Mouse (Mus musculus) embryo, embryonic 9.5 days (tissue): ENCODE measurements around the gene Vmn1r181.
"Not testable (repeated sequence)": the region's sequence is repeated elsewhere in the genome, so short reads cannot be mapped to it uniquely, and the experiment has no call there.

Experiments used
- DNase-seq: peaks from one replicate; pipeline ENCODE4 v3.0.0-alpha.2; 2017; ENCODE audit errors: extremely low spot score

The Vmn1r181 gene

DNA sequence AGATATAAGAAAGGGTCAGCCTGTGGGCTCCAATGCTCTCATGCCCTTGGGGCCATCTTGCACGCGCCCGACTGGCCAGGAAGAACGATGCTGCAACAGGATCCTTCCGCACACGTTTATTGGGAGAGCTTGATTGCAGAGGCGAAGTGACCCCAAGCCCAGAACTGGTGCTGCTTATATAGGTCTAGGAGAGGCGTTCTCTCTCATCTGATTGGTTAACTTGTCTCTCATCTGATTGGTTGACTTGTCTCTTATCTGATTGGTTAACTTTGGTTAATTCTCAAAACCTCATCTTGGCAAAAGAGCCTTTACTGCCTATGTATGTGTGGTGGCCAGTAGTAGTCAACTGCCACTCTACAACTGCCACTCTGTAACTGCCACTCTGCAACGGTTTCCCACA is at the start of gene Vmn1r181:
TSS of gene Vmn1r181 (plus strand) at position 301 of the 400 bp plus-strand sequence.
- DNase-seq = not testable (repeated sequence)

DNA sequence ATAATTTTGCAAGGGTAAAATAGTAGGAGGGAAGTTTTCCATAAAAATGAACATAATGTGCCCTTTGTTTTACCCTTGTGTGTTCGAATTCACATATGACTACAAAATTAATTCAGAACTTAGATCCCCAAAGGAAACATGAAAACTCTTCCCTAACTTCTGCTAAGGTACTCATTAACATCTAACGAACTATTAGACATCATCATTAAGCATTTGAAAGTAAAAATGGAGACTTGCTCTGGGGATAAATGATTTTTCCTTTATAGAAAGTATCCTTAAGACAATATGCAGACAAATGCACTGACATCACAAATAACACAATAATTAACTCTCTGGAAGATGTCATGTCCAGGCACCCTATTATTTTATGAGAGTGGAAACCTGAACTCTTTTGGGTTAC is 47.7 kb upstream of the Vmn1r181 start, which contains the start of gene Vmn1r179:
TSS of gene Vmn1r179 (plus strand) at position 301 of the 400 bp plus-strand sequence.
- no peak for DNase-seq

DNA sequence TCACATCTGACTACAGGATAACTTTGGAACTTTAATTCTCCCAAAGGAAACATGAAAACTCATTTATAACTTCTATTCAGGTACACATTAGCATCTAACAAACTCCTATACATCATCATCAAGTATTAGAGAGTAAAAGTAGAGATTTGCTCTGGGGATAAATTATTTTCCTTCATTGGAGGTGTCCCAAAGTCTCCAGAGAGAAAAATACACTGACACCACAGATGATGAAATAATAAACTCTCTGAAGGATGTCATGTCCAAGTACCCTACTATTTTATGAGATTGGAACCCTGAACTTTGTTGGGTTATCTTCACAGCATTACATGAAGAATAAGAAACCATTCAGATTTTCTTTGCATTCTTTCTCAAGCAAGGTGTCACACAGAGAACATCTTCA is 24.1 kb upstream of the Vmn1r181 start, which contains the start of gene Vmn1r180:
TSS of gene Vmn1r180 (plus strand) at position 301 of the 400 bp plus-strand sequence.
- no peak for DNase-seq

DNA sequence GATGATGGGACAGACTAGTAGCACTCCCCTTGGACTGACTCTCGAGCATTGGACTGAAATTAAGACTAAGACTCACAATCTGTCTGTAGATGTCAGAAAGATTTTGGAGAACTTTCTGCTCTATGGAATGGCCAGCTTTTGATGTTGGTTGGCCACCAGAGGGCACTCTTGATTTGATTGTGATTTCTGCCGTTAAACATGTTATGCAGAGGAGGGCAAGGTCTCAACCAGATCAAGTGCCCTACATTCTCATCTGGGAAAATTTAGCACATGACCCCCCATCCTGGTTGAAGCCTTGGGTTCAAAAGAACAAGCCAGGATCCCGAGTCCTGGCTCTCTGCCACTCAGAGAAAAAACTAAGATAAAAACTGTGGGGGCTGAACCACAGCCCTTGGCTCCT is 6.4 kb upstream of the Vmn1r181 start:
- DNase-seq = not testable (repeated sequence)

DNA sequence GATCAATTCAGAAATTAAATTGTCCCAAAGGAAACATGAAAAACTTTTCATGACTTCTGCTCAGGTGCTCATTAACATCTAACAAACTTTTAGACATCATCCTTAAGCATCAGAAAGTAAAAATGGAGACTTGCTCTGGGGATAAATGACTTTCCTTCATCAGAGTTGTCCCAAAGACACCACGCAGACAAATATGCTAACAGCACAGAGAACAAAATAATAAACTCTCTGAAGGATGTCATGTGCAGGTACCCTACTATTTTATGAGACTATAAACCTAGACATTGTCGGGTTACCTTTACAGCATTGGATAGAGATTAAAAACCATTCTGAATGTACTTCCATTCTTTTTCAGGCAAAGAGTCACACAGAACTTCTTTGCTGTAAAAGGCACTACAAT is 27.0 kb downstream of the Vmn1r181 start, which contains the start of gene V1rd19:
TSS of gene V1rd19 (plus strand) at position 301 of the 400 bp plus-strand sequence.
- DNase-seq = no peak
